Mouse (Mus musculus): Measurements from ENCODE around the gene Kcnip4. TPM values are rescaled to one million over a fixed set of nuclear protein-coding genes. Genes with fewer than 3 reads are reported as not detected.

Kcnip4 gene
- total and polyA plus RNA-seq, 2 experiments from 2014 or later, result 14.3 to 18.6 TPM

DNA sequence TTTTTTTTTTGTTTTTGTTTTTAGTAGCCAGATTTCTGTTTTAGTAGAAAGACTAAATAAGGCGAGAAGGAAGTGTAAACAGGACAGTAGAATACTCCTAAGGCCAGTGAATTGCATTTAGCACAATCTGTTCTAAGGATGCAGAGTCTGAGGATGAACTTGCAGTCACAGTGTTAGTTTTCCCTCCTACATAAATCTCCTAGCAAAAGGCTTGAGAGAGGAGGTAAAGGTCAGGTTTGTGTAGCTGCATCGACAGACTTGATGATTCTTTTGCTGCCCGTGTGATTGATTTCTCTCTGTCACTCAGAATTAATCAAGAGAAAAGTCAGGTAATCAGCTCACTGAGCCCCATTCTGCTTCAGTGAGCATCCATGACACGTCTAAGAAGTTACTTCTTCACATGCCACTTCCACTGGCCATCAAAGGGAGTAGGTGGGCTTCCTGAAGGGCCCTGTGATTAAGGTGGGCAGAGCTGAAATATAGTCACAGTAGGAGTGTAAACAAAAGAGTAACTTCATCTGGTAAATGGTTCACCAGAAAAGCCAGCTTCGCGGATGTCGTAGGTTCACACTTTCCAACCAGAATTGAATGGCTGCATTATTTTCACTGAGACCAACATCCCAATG lies 1183.8 kb downstream of the Kcnip4 start:
- Histone ChIP-seq H3K4me3 (ENCODE audit: low read depth, low read length) (no peak overlapping the region), H3K9ac (no peak overlapping the region), H3K36me3 (ENCODE audit: insufficient read depth) (no peaks in the 10 kb centered on the region), H3K9me3 (ENCODE audit: low read length) (no peaks in the 10 kb centered on the region), H3K27ac (ENCODE audit: low read depth, low read length) (no peak overlapping the region), H3K4me1 (ENCODE audit: insufficient read depth) (no peaks in the 10 kb centered on the region), H3K4me2 (ENCODE audit: low read depth) (no peak overlapping the region), H3K27me3 (ENCODE audit: insufficient read depth, low read length) (no peaks in the 10 kb centered on the region)
- 40% methylated on average over 7 of the region's 7 CpGs for WGBS
- no peak for ATAC-seq
- DNase-seq, result no peak
- no peak for TF ChIP-seq CTCF (IDR thresholded peaks at IDR 0.05; ENCODE audit: low read depth)
